Mouse (Mus musculus) megakaryocyte, embryonic 14.5 days (primary cell): Measurements from ENCODE around the gene Cyct. TPM values are rescaled to one million over a fixed set of nuclear protein-coding genes. Genes with fewer than 3 reads are reported as not detected.

Experiments
- H3K27me3 ChIP-seq: replicated peaks from 2 replicates; pipeline ENCODE3; 2012; ENCODE audit warnings: inconsistent platforms
- H3K36me3 ChIP-seq: replicated peaks from 2 replicates; pipeline ENCODE3; 2012; ENCODE audit warnings: low read length, inconsistent platforms, mixed read lengths
- H3K4me1 ChIP-seq: 2 replicates; pipeline ENCODE4 v1.6.1; 2012; ENCODE audit warnings: inconsistent platforms
- H3K4me3 ChIP-seq: replicated peaks from 2 replicates; pipeline ENCODE3; 2012; ENCODE audit warnings: moderate library complexity, mild to moderate bottlenecking, inconsistent platforms
- H3K9me3 ChIP-seq: 2 replicates; pipeline ENCODE4 v1.6.1; 2012; ENCODE audit warnings: inconsistent platforms
- FLI1 ChIP-seq: IDR thresholded peaks from 2 replicates; pipeline ENCODE4 v1.6.1; 2012; ENCODE audit warnings: low read length, inconsistent platforms, mixed read lengths
- GATA1 ChIP-seq: IDR thresholded peaks from 3 replicates; pipeline ENCODE4 v1.6.1; 2012; ENCODE audit warnings: mixed read lengths, low read length, inconsistent platforms, borderline replicate concordance
- polyA plus RNA-seq: library from polyadenylated mRNA; stranded (reverse); fragments of >175 nt; gene quantifications from 2 replicates; pipeline ENCODE4 v1.2.3, GENCODE M21; 2012; ENCODE audit warnings: low replicate concordance; ENCODE audit not compliant: insufficient read depth

The Cyct gene
- polyA plus RNA-seq, 1 experiment, result not detected

DNA sequence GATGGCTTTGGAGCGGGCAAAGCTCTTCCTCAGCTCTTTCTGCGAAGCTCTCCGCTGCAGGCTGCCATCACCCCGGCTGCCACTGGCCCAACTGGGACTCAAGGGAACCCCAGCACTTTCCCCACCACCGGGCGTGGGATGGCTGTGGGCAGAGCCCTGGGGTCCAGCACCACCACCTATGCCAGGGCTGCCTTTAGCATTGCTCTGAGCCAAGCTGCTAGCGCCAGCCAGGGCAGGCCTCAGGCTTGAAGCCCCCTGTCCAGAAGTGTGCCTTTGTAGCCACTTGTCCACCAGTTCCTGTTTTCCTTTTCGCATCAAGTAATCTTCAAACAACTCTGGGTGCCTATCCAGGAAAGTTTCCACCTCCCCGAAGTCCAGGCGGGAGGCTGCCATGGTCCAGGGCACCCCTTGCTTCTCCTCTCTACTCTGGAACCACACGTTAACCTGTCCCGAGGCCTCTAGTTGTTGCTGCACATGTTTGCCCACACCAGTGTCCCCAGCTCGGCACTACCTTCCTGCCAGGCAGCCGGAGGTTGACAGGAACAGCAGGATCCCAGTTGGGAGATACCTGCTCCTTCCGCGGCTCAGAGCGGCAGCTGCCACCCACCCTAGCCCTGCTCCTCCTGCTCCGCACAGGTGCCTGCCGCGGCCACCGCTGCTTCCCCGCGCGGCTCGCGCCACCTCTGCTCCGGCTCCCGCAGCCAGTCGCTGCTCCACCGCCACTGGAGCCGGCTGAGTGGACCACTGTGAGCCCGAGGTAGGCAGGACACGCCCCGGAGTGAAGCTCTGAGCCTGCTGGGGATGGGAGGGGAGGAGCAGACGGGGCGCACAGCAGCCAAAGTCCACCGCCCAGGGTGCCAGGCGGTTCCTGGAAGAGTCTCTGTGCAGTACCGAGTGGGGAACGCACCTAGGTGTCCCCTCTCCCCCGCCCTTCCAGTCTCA lies 21.8 kb downstream of the Cyct start, which contains the start of gene Pde11a:
Pde11a (minus strand) TSS at position 560 of the 942 bp plus-strand sequence.
- peaks cover 11% of the 10 kb centered on the region; the same call in 1 of the 2 replicates for H3K9me3 ChIP-seq
- TF ChIP-seq GATA1, result no peak
- no peak for TF ChIP-seq FLI1
- H3K4me1 ChIP-seq, result peaks cover 8% of the 10 kb centered on the region
- peaks cover 37% of the 10 kb centered on the region for H3K27me3 ChIP-seq
- peak within 1 kb of the TSS; percentile 88 for H3K4me3 ChIP-seq
- H3K36me3 ChIP-seq, result no peaks in the 10 kb centered on the region

- H3K9me3 ChIP-seq, result peaks cover 11% of the 10 kb centered on the region; the same call in 1 of the 2 replicates
- H3K4me3 ChIP-seq, result no peak overlapping the region
- no peaks in the 10 kb centered on the region for H3K36me3 ChIP-seq
Measured at GRCm38 (mm10) chr2:76334596-76334995, 25.7 kb downstream of the Cyct start.

GRCm38 (mm10) chr2:76332161-76332805 lies 28.0 kb downstream of the Cyct start:
- H3K4me1 ChIP-seq, result no peaks in the 10 kb centered on the region
- H3K36me3 ChIP-seq, result no peaks in the 10 kb centered on the region
- peaks cover 6% of the 10 kb centered on the region for H3K27me3 ChIP-seq
- H3K9me3 ChIP-seq, result no peaks in the 10 kb centered on the region
- H3K4me3 ChIP-seq, result no peak overlapping the region
- TF ChIP-seq GATA1 (no peak), FLI1 (no peak)

More at GRCm38 (mm10) chr2:76334596-76334995, 25.7 kb downstream of the Cyct start:
- no peak for TF ChIP-seq GATA1
- no peak for TF ChIP-seq FLI1
- Histone ChIP-seq H3K4me1 (peaks cover 8% of the 10 kb centered on the region), H3K27me3 (peaks cover 27% of the 10 kb centered on the region)

GRCm38 (mm10) chr2:76330081-76330480 lies 30.2 kb downstream of the Cyct start:
- H3K36me3 ChIP-seq, result no peaks in the 10 kb centered on the region
- H3K9me3 ChIP-seq, result no peaks in the 10 kb centered on the region
- H3K4me3 ChIP-seq, result no peak overlapping the region
- no peaks in the 10 kb centered on the region for H3K27me3 ChIP-seq
- H3K4me1 ChIP-seq, result no peaks in the 10 kb centered on the region
- TF ChIP-seq FLI1, result no peak
- no peak for TF ChIP-seq GATA1

DNA sequence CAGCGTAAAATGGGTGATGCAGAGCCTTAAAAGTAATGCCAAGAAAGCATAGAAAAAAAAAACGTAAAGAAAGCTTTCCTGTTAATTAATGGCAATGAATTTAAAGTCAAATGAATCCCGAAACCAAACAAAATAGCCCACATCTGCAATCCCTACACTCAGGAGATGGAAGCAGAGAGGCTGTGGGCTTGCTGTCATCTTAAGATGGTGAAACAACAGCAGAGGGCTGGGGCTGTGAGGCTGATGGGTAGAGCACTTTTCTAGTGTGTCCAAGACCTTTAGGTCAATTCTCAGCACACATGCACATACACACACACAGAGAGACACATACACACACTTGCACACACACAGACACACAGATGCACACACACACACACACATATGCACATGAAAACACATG lies 34.1 kb downstream of the Cyct start:
- H3K27me3 ChIP-seq, result no peaks in the 10 kb centered on the region
- TF ChIP-seq FLI1 (no peak), GATA1 (no peak)
- no peaks in the 10 kb centered on the region for H3K9me3 ChIP-seq
- H3K4me1 ChIP-seq, result no peaks in the 10 kb centered on the region
- H3K36me3 ChIP-seq, result no peaks in the 10 kb centered on the region
- no peak overlapping the region for H3K4me3 ChIP-seq

DNA sequence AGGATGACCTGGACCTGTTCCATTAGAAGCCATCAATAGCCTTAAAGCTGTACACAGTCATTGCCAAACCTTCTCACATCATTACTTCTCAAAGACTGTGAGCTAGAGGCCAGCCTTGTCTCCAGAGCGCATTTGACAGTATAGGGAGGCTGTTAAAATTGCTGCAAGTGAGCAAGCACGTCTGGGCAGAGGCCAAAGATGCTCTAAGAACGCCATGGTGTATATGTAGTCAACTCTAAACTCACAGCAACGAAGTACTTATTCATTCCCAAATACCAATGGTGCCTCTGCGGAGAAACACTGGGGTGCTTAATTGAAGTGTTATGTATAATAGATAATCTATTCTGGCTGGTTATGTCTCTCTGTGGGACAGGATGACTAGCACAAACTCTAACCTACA lies 35.8 kb downstream of the Cyct start:
- H3K36me3 ChIP-seq, result no peaks in the 10 kb centered on the region
- no peaks in the 10 kb centered on the region for H3K9me3 ChIP-seq
- no peak overlapping the region for H3K4me3 ChIP-seq
- no peaks in the 10 kb centered on the region for H3K27me3 ChIP-seq
- H3K4me1 ChIP-seq, result no peaks in the 10 kb centered on the region
- TF ChIP-seq GATA1 (no peak), FLI1 (no peak)

DNA sequence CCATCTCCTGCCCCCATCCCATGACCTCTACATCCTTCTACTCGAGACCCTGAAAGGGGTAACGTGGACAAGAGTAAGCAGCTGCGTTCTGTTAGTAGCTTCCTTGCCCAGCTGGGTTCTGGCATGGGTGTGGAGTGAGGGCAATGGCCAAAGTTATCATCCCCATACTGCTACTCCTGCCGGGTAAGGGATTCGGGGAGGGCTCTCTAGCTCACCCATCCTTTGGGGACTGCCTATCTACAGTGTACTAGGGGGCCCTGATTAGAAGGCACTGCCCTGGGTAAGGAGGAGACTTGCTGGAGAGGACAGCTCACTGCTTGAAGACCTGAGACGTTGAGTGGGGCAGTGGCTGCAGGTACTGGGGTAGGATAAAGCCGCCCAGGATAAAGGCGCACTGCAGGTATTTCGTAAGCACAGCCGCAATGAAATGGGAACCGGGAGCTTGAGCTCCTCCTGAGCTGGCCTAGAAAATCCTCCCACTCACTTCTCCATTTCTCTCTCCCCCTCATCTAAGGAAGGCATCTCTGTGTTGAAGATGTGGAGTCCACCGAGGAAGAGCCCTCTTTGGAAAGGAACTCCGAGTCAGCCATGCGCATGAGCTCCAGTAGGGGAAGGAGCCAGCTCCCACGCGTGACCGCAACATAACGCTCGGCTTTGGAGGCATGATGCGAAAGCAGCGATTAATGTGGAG lies 36.9 kb downstream of the Cyct start:
- no peak for TF ChIP-seq GATA1
- TF ChIP-seq FLI1, result no peak

GRCm38 (mm10) chr2:76320336-76320735 lies 39.9 kb downstream of the Cyct start:
- Histone ChIP-seq H3K27me3 (no peaks in the 10 kb centered on the region), H3K4me1 (no peaks in the 10 kb centered on the region), H3K4me3 (no peak overlapping the region), H3K36me3 (no peaks in the 10 kb centered on the region), H3K9me3 (no peaks in the 10 kb centered on the region)
- TF ChIP-seq FLI1 (no peak), GATA1 (no peak)

More for the DNA sequence above, 36.9 kb downstream of the Cyct start:
- Histone ChIP-seq H3K4me1 (no peaks in the 10 kb centered on the region), H3K27me3 (no peaks in the 10 kb centered on the region), H3K9me3 (no peaks in the 10 kb centered on the region), H3K36me3 (no peaks in the 10 kb centered on the region), H3K4me3 (no peak overlapping the region)

DNA sequence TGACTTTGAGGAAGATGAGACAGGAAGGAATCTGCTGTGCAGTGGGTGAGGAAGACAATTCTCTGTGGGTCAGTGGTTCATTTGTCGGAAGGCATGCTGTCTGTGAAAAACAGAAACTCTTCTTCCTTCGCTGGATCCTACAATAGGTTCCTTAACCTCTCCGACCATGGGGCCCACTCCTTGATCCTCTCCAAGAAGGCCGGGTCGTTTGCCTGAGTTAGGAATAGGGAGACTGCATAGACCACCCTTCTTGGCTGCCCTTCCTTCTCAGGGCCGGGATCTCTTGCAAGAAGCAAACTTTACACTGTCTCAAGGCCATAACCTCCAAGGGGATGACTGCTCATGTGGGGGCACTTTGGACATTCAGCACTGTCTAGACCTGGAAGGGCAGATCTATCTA lies 41.0 kb downstream of the Cyct start:
- TF ChIP-seq FLI1 (no peak), GATA1 (no peak)
- Histone ChIP-seq H3K9me3 (no peaks in the 10 kb centered on the region), H3K27me3 (no peaks in the 10 kb centered on the region), H3K36me3 (no peaks in the 10 kb centered on the region), H3K4me1 (no peaks in the 10 kb centered on the region), H3K4me3 (no peak overlapping the region)

Other genes with a start within 250 kb of the Cyct start
- not detected in 2 replicates for gene Pde11a, start 21.7 kb downstream of the Cyct start, polyA plus RNA-seq
- gene Rbm45, start 9.5 kb upstream of the Cyct start, polyA plus RNA-seq, result 1.2 and 5.3 TPM in 2 replicates
- not detected in 2 replicates for gene Osbpl6, start 46.1 kb upstream of the Cyct start, polyA plus RNA-seq